Mouse (Mus musculus): ENCODE measurements around the gene Erg. TPM values are rescaled to one million over a fixed set of nuclear protein-coding genes. Genes with fewer than 3 reads are reported as not detected.

Gene Erg
- polyA plus RNA-seq, 1 experiment from 2014 or later, result 5.4 TPM

GRCm38 (mm10) chr16:95440334-95440733 lies 146.1 kb downstream of the Erg start:
- H3K9me3 ChIP-seq (replicated peaks), result no peaks in the 10 kb centered on the region
- H3K4me2 ChIP-seq, result no peak overlapping the region
- H3K4me3 ChIP-seq, result no peak overlapping the region
- H3K4me1 ChIP-seq (replicated peaks), result peaks cover 56% of the 10 kb centered on the region
- H3K27ac ChIP-seq (ENCODE audit: poor library complexity, severe bottlenecking), result peak overlapping the region; percentile 81; the same call in 1 of the 2 replicates
- no peak for ATAC-seq (ENCODE audit: insufficient number of reproducible peaks, low FRiP score)
- no peaks in the 10 kb centered on the region for H3K27me3 ChIP-seq (replicated peaks)
- H3K9ac ChIP-seq, result no peak overlapping the region
- WGBS, result 60% methylated on average over 7 of the region's 7 CpGs
- no peaks in the 10 kb centered on the region for H3K36me3 ChIP-seq

DNA sequence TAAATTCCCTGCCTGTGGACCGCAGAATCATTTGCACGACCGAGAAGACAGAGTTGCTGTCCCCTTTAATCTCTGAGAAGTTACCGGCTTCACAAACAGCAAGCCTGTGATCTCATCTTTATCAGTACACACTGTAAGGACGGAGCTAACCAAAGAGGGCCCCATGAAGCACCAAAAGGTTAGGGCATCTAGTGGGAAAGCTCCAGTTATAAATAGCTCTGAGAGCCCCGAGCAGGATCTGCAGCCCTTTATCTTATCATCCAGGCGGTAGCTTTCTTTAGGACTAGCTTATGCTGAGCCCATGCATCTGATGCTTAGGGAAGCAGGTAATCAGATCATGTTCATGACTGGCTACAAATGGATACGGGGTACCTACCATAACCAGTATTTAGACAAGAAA lies 146.6 kb downstream of the Erg start:
- peak; percentile 62 for ATAC-seq (ENCODE audit: insufficient number of reproducible peaks, low FRiP score)
- peak overlapping the region; percentile 63 for H3K4me2 ChIP-seq
- H3K4me3 ChIP-seq, result peak overlapping the region; percentile 10
- H3K9ac ChIP-seq, result peak overlapping the region; percentile 7; the same call in 1 of the 2 replicates
- peaks cover 56% of the 10 kb centered on the region for H3K4me1 ChIP-seq (replicated peaks)
- H3K9me3 ChIP-seq (replicated peaks), result no peaks in the 10 kb centered on the region
- WGBS, result 3% methylated on average over 8 of the region's 8 CpGs
- peak overlapping the region; percentile 81 for H3K27ac ChIP-seq (ENCODE audit: poor library complexity, severe bottlenecking)
- no peaks in the 10 kb centered on the region for H3K27me3 ChIP-seq (replicated peaks)
- H3K36me3 ChIP-seq, result no peaks in the 10 kb centered on the region

- peak overlapping the region; percentile 10 for H3K4me3 ChIP-seq
- ATAC-seq (ENCODE audit: insufficient number of reproducible peaks, low FRiP score), result no peak
- H3K27ac ChIP-seq (ENCODE audit: poor library complexity, severe bottlenecking), result peak overlapping the region; percentile 81
- no peaks in the 10 kb centered on the region for H3K27me3 ChIP-seq (replicated peaks)
- H3K4me1 ChIP-seq (replicated peaks), result peaks cover 56% of the 10 kb centered on the region
- 34% methylated on average over 17 of the region's 17 CpGs for WGBS
- H3K9me3 ChIP-seq (replicated peaks), result no peaks in the 10 kb centered on the region
- H3K36me3 ChIP-seq, result no peaks in the 10 kb centered on the region
- H3K4me2 ChIP-seq, result peak overlapping the region; percentile 63
- H3K9ac ChIP-seq, result no peak overlapping the region
Measured at GRCm38 (mm10) chr16:95438848-95439540, 147.4 kb downstream of the Erg start.

DNA sequence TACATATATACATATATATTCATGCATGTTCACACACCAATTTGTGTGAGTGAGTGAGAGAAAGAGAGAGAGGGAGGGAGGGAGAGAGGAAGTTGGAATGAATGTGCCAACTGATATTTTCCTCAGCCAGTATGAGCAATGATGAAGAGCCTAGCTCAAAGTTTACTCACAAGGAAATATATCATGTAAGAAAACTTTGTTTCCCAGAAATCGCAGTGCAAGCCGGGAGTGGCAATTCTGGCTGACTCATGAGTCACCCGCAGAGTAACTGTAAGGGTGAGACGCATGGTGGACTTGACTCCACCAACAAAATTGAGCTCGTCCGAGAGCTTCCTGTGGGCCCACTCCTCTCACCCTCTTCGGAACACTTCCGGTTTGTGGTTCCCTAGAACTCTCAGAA lies 149.8 kb downstream of the Erg start:
- H3K27ac ChIP-seq (ENCODE audit: poor library complexity, severe bottlenecking), result no peak overlapping the region
- no peak for ATAC-seq (ENCODE audit: insufficient number of reproducible peaks, low FRiP score)
- no peaks in the 10 kb centered on the region for H3K36me3 ChIP-seq
- peaks cover 59% of the 10 kb centered on the region for H3K4me1 ChIP-seq (replicated peaks)
- no peak overlapping the region for H3K9ac ChIP-seq
- whole genome bisulfite sequencing, result 70% methylated on average over 8 of the region's 8 CpGs
- no peak overlapping the region for H3K4me3 ChIP-seq
- H3K4me2 ChIP-seq, result no peak overlapping the region
- no peaks in the 10 kb centered on the region for H3K9me3 ChIP-seq (replicated peaks)
- no peaks in the 10 kb centered on the region for H3K27me3 ChIP-seq (replicated peaks)

- no peak overlapping the region for H3K27ac ChIP-seq (ENCODE audit: poor library complexity, severe bottlenecking)
Measured at GRCm38 (mm10) chr16:95436051-95436450, 150.3 kb downstream of the Erg start.

GRCm38 (mm10) chr16:95434434-95434833 lies 152.0 kb downstream of the Erg start:
- H3K9ac ChIP-seq, result no peak overlapping the region
- H3K4me1 ChIP-seq (replicated peaks), result peaks cover 38% of the 10 kb centered on the region
- no peak overlapping the region for H3K4me2 ChIP-seq
- H3K4me3 ChIP-seq, result no peak overlapping the region
- ATAC-seq (ENCODE audit: insufficient number of reproducible peaks, low FRiP score), result no peak
- H3K27me3 ChIP-seq (replicated peaks), result no peaks in the 10 kb centered on the region
- WGBS, result 91% methylated on average over 8 of the region's 8 CpGs
- no peaks in the 10 kb centered on the region for H3K9me3 ChIP-seq (replicated peaks)
- no peak overlapping the region for H3K27ac ChIP-seq (ENCODE audit: poor library complexity, severe bottlenecking)
- no peaks in the 10 kb centered on the region for H3K36me3 ChIP-seq

More at GRCm38 (mm10) chr16:95436051-95436450, 150.3 kb downstream of the Erg start:
- no peaks in the 10 kb centered on the region for H3K27me3 ChIP-seq (replicated peaks)
- peaks cover 54% of the 10 kb centered on the region for H3K4me1 ChIP-seq (replicated peaks)
- H3K4me2 ChIP-seq, result no peak overlapping the region
- 73% methylated on average over 4 of the region's 4 CpGs for WGBS
- ATAC-seq (ENCODE audit: insufficient number of reproducible peaks, low FRiP score), result no peak
- H3K9ac ChIP-seq, result no peak overlapping the region
- no peak overlapping the region for H3K4me3 ChIP-seq
- no peaks in the 10 kb centered on the region for H3K36me3 ChIP-seq
- no peaks in the 10 kb centered on the region for H3K9me3 ChIP-seq (replicated peaks)

GRCm38 (mm10) chr16:95432540-95432971 lies 153.8 kb downstream of the Erg start:
- Histone ChIP-seq H3K4me1 (replicated peaks) (peaks cover 21% of the 10 kb centered on the region), H3K36me3 (no peaks in the 10 kb centered on the region), H3K27me3 (replicated peaks) (no peaks in the 10 kb centered on the region), H3K9me3 (replicated peaks) (no peaks in the 10 kb centered on the region), H3K4me2 (no peak overlapping the region), H3K9ac (no peak overlapping the region), H3K27ac (ENCODE audit: poor library complexity, severe bottlenecking) (peak overlapping the region; percentile 50; the same call in 1 of the 2 replicates), H3K4me3 (no peak overlapping the region)
- ATAC-seq (ENCODE audit: insufficient number of reproducible peaks, low FRiP score), result 0 out of 2 replicates have a peak, but pooled peaks have one; percentile 22
- 49% methylated on average over 2 of the region's 2 CpGs for WGBS

DNA sequence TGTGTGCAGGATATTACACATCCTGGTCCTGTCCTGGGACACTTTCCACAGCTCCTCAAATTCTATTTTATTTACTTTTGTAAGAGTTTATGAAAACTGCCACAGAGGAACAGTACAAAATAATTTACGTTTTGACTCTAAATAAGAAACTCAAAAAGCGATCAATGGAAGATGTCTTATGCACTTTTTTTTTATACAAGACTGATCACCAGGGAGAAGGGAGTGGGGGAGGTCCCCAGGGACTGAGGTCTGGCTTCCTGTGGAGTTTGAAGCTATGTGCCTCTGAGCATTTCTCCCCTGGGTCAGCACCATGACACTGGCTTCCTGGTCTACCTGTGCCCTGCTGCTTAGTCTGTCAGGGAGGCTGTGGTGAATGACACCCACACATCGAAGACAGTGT lies 156.5 kb downstream of the Erg start:
- Histone ChIP-seq H3K4me3 (no peak overlapping the region), H3K9ac (no peak overlapping the region), H3K36me3 (no peaks in the 10 kb centered on the region), H3K4me1 (replicated peaks) (peaks cover 9% of the 10 kb centered on the region), H3K27ac (ENCODE audit: poor library complexity, severe bottlenecking) (no peak overlapping the region), H3K4me2 (no peak overlapping the region), H3K27me3 (replicated peaks) (no peaks in the 10 kb centered on the region), H3K9me3 (replicated peaks) (no peaks in the 10 kb centered on the region)
- no peak for ATAC-seq (ENCODE audit: insufficient number of reproducible peaks, low FRiP score)
- 85% methylated on average over 3 of the region's 3 CpGs for WGBS

DNA sequence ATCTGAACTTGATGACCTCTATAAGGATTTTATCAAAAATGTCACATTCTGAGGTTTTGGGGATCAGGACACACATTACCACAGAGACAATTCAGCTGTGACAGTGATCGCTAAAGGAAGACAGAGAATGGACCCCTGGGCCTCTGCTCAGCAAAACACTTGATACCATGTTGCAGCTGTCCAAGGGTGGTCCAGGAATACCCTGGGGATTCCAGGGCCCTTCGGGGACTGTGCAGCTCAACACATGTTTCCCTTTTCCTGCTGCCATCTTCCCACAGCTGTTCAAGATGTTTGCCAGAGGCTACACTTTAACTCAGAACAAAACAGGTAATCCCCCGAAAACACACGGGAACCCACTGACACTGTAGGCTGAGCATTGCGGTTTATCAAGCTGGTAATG lies 158.2 kb downstream of the Erg start:
- no peak overlapping the region for H3K4me3 ChIP-seq
- no peak for ATAC-seq (ENCODE audit: insufficient number of reproducible peaks, low FRiP score)
- H3K27me3 ChIP-seq (replicated peaks), result no peaks in the 10 kb centered on the region
- no peaks in the 10 kb centered on the region for H3K9me3 ChIP-seq (replicated peaks)
- peaks cover 18% of the 10 kb centered on the region for H3K4me1 ChIP-seq (replicated peaks)
- H3K36me3 ChIP-seq, result no peaks in the 10 kb centered on the region
- 85% methylated on average over 5 of the region's 5 CpGs for WGBS
- H3K4me2 ChIP-seq, result no peak overlapping the region
- no peak overlapping the region for H3K27ac ChIP-seq (ENCODE audit: poor library complexity, severe bottlenecking)
- H3K9ac ChIP-seq, result no peak overlapping the region

DNA sequence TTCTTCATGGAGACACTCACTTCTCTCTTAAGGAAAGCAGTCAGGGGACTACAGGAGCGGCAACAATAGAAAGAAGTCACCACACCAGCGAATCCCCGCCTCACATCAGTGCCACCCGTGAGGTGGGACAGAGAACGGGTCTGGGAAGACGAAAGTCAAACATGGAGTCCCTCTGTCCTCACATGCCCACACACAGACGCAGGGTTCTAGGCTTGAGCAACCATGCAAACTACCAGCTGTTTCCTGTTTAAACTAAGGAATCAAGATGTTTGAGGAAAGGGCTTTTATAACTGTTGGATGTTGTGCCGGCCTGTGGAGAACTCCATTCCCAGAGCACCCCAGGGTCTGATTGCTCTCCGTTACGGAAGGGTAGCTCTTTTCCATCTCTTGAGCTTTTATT lies 158.9 kb downstream of the Erg start:
- Histone ChIP-seq H3K4me1 (replicated peaks) (peaks cover 19% of the 10 kb centered on the region), H3K27ac (ENCODE audit: poor library complexity, severe bottlenecking) (no peak overlapping the region), H3K4me2 (no peak overlapping the region), H3K4me3 (no peak overlapping the region), H3K27me3 (replicated peaks) (no peaks in the 10 kb centered on the region), H3K36me3 (no peaks in the 10 kb centered on the region), H3K9me3 (replicated peaks) (no peaks in the 10 kb centered on the region), H3K9ac (no peak overlapping the region)
- no peak for ATAC-seq (ENCODE audit: insufficient number of reproducible peaks, low FRiP score)
- 82% methylated on average over 10 of the region's 10 CpGs for WGBS

DNA sequence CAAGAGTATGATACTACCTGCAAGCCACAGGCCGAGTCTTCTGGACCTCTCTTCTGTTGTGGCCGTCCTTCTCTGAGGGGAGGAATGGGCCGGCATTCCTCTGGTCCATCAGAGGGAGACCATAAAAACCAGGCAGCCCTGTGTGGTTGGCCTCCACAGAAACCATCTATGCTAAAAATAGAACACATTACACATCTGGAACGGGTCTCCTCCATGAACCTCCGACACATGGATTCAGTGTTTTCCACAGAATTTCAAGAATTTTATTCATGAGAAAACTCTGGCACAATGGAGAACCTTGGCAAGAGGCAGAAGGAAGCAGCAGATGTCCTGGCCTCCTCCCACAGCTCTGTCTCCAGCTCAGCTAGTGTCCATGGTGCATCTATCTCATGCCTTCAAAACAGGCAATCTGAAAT lies 163.7 kb downstream of the Erg start:
- Histone ChIP-seq H3K27ac (ENCODE audit: poor library complexity, severe bottlenecking) (no peak overlapping the region), H3K27me3 (replicated peaks) (no peaks in the 10 kb centered on the region), H3K9me3 (replicated peaks) (no peaks in the 10 kb centered on the region), H3K9ac (no peak overlapping the region), H3K4me3 (no peak overlapping the region), H3K4me1 (replicated peaks) (peaks cover 33% of the 10 kb centered on the region), H3K4me2 (no peak overlapping the region), H3K36me3 (no peaks in the 10 kb centered on the region)
- WGBS, result 31% methylated on average over 5 of the region's 5 CpGs
- ATAC-seq (ENCODE audit: insufficient number of reproducible peaks, low FRiP score), result no peak

Data from heart, embryonic 12.5 days (tissue).